Mouse (Mus musculus): ENCODE data around the gene Cpne7. TPM values are rescaled to one million over a fixed set of nuclear protein-coding genes. Genes with fewer than 3 reads are reported as not detected.

Cpne7 gene
- total RNA-seq, 2 experiments from 2014 or later, result 273 to 284 TPM

GRCm38 (mm10) chr8:123181391-123181790 lies 64.2 kb downstream of the Cpne7 start:
- DNase-seq (ENCODE audit: low spot score in 2 of 2), result no peak

Small RNA genes lying within 50 kb of the gene (microRNA-seq; reads per million reads assigned to microRNA genes)
- 0.20 to 0.74 reads per million in 2 experiments for gene Mir7079
- 240 to 343 reads per million in 2 experiments for gene Mir7080

Other genes with a start within 250 kb of the Cpne7 start
- gene Ankrd11, start 75.1 kb upstream of the Cpne7 start, total RNA-seq (2021), result 100 to 1,000 TPM; 165 to 176 TPM
- gene Spg7, start 54.4 kb upstream of the Cpne7 start, total RNA-seq (2021), result 10 to 100 TPM; 60.0 to 64.8 TPM
- gene Rpl13, start 15.0 kb upstream of the Cpne7 start, total RNA-seq (2021), result 100 to 1,000 TPM; 467 to 496 TPM
- 1 to 10 TPM; 2.2 to 3.2 TPM for gene Sult5a1, start 40.9 kb downstream of the Cpne7 start, total RNA-seq (2021)
- under 1 TPM; 0.22 to 0.89 TPM for gene Dpep1, start 68.9 kb downstream of the Cpne7 start, total RNA-seq (2021)
- gene Chmp1a, start 95.4 kb downstream of the Cpne7 start, total RNA-seq (2021), result 100 to 1,000 TPM in 1 of 2 experiments, 10 to 100 TPM in 1; 98.8 to 117 TPM
- gene Spata33, start 95.5 kb downstream of the Cpne7 start, total RNA-seq (2021), result 10 to 100 TPM in 1 of 2 experiments, 1 to 10 TPM in 1; 6.0 to 10.4 TPM
- gene Cdk10, start 107.5 kb downstream of the Cpne7 start, total RNA-seq (2021), result 10 to 100 TPM; 85.8 to 95.4 TPM
- 10 to 100 TPM; 75.1 to 75.8 TPM for gene Spata2l, start 118.9 kb downstream of the Cpne7 start, total RNA-seq (2021)
- gene Zfp276, start 136.8 kb downstream of the Cpne7 start, total RNA-seq (2021), result 10 to 100 TPM; 22.8 to 26.0 TPM
- gene Vps9d1, start 137.0 kb downstream of the Cpne7 start, total RNA-seq (2021), result 10 to 100 TPM; 49.1 to 54.5 TPM
- gene Fanca, start 201.2 kb downstream of the Cpne7 start, total RNA-seq (2021), result 1 to 10 TPM; 1.2 to 1.7 TPM
- 10 to 100 TPM; 17.0 TPM for gene Spire2, start 215.3 kb downstream of the Cpne7 start, total RNA-seq (2021)